Mouse (Mus musculus) T-cell, adult 66 days (primary cell): Measurements from ENCODE around the gene Smagp. TPM values are rescaled to one million over a fixed set of nuclear protein-coding genes. Genes with fewer than 3 reads are reported as not detected.

Experiments
- total RNA-seq, 2 experiments: library from RNA; stranded (reverse); gene quantifications; 3 replicates in 1 of 2; 4 replicates in 1 of 2; pipeline ENCODE4 v1.2.4; 2023

Smagp gene
- total RNA-seq: 1 to 10 TPM; 7.2 to 7.3 TPM

GRCm38 (mm10) chr15:100636700-100637501, at the start of gene Smagp:
Gene Smagp (minus strand): TSS chr15:100636940.

DNA sequence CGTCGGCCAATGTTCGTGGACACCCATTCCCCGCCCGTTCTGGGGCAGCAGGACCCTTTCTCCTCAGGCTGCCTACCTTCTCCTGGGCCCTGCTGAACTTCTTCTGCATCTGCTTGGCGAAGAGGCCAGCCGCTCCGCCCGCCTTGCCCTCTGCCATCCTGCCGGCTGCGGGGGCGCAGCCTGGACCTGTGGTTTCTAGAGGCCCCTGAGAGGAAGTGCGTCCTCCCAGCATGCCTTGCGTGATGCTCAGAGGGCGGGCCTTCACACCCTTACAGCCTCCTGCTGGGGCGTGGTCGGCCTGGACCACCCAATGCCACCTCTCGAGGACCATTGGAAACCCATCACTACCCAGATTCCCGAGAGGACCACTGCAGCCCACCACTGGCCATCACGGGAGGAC, 32.6 kb upstream of the Smagp start, which contains the start of gene Bin2:
Gene Bin2, minus strand, starts transcription at position 217 of the 400 bp plus-strand sequence.

GRCm38 (mm10) chr15:100614996-100615824, 21.5 kb downstream of the Smagp start, which contains the start of gene Dazap2:
Gene Dazap2 (plus strand): TSS chr15:100615349.

GRCm38 (mm10) chr15:100599276-100600046, 37.3 kb downstream of the Smagp start, which contains the start of gene Pou6f1:
Gene Pou6f1 (minus strand): TSS chr15:100599984.

Other genes starting within 250 kb of the Smagp start
- gene Gm5475, start 214.8 kb downstream of the Smagp start, total RNA-seq: not detected
- gene Slc11a2, start 211.9 kb downstream of the Smagp start, total RNA-seq: 10 to 100 TPM; 65.3 to 71.9 TPM
- gene Letmd1, start 167.9 kb downstream of the Smagp start, total RNA-seq: 10 to 100 TPM; 46.4 to 47.3 TPM
- 1 to 10 TPM; 6.6 to 7.3 TPM for gene Csrnp2, start 141.5 kb downstream of the Smagp start, total RNA-seq
- gene Tfcp2, start 84.9 kb downstream of the Smagp start, total RNA-seq: 10 to 100 TPM; 10.3 to 13.3 TPM
- gene Pou6f1, start 37.0 kb downstream of the Smagp start, total RNA-seq: 10 to 100 TPM; 46.0 to 64.0 TPM
- 100 to 1,000 TPM; 357 to 372 TPM for gene Dazap2, start 21.6 kb downstream of the Smagp start, total RNA-seq
- gene Bin2, start 32.6 kb upstream of the Smagp start, total RNA-seq: 100 to 1,000 TPM; 415 to 448 TPM
- 1 to 10 TPM; 2.5 to 3.1 TPM for gene Cela1, start 51.0 kb upstream of the Smagp start, total RNA-seq
- 100 to 1,000 TPM; 140 to 153 TPM for gene Galnt6, start 92.4 kb upstream of the Smagp start, total RNA-seq
- 10 to 100 TPM in 1 of 2 experiments, 1 to 10 TPM in 1; 9.2 to 10.2 TPM for gene Slc4a8, start 124.8 kb upstream of the Smagp start, total RNA-seq
- under 1 TPM in 1 of 2 experiments, not detected in 1; 0.12 TPM for gene Scn8a, start 232.9 kb upstream of the Smagp start, total RNA-seq